Mouse (Mus musculus) heart, adult 2 months (tissue): ENCODE measurements around the gene Sash1.
A peak's percentile ranks its signal among the peaks of the same experiment; 100 is the strongest.

Experiments
- CTCF ChIP-seq: fragments of 200-600 bp; IDR thresholded peaks from 2 replicates; pipeline ENCODE4 v1.8.1; 2022; ENCODE audit warnings: antibody characterized with exemption, mild to moderate bottlenecking, moderate library complexity
- EP300 ChIP-seq: fragments of 200-500 bp; IDR thresholded peaks from 2 replicates; pipeline ENCODE4 v1.6.1; 2011; ENCODE audit warnings: low read depth, low read length, control low read depth; ENCODE audit not compliant: insufficient read depth
- POLR2A ChIP-seq: fragments of 200-500 bp; IDR thresholded peaks from 2 replicates; pipeline ENCODE4 v1.6.1; 2011; ENCODE audit warnings: mild to moderate bottlenecking, low read depth, low read length, control low read depth; ENCODE audit not compliant: insufficient read depth

DNA sequence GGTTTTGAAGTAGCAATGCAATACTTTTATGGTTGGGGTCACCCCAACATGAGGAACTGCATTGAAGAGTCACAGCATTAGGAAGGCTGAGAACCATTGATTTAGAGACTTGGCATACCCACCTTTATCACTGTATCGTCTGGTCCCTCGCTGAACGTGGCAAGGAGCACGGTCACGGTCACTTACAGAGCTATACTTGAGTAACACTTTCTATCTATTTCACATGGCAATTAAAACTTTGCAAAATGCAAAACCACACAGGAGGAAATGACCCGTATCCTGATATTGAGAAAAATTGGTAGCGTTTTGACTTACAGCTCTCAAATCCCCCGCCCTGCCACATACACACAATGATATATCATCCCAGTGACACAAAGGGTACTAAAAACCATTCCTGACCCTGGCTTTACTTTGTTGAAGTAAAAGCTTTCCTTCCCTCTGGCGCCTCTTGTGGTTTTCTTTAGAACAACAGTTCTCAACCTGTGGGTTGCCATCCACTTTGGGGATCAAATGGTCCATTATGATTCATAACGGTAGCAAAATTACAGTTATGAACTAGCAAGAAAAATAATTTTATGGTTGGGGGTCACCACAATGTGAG lies 119.8 kb downstream of the Sash1 start:
- TF ChIP-seq CTCF (peak; percentile 78), EP300 (no peak), POLR2A (no peak)
